Comparison of ENCODE assay signal across 8 mouse cellular contexts in the genomic region with DNA sequence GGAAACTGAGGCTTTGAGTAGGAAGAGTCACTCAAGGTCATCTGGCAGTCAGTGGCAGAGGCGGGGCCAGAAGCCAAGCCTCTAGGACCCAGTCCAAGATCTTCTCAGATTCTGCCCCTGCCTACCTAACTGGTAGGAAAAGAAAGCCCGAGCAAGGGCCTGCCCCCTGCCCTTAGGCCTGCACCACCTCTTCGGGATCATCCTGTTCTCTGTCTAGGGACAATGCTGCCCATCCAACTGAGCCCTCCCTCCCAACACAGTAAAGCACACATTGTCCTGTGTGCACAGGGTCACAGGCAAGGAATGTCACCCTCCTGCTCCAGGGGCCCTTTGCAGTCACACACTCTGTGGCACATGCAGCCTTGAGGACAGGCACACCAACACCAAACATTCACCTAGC. TPM values are rescaled to one million over a fixed set of nuclear protein-coding genes. Genes with fewer than 3 reads are reported as not detected.
DNase-seq lines count a peak whose midpoint lies in the region; ATAC-seq and TF ChIP-seq lines count a peak whose summit lies in the region.

No protein-coding gene starts in this region.

- H3K9ac ChIP-seq in lung, embryonic 14.5 days = peak overlapping the region; percentile 28
- peak overlapping the region; percentile 88; the same call in 1 of the 2 replicates for H3K9ac ChIP-seq in stomach, embryonic 16.5 days (ENCODE audit: low read length)

- DNase-seq in lung, embryonic 14.5 days = no peak
- no peak for DNase-seq in lung, adult 18-20 months
- peak; percentile 56 to 65 for DNase-seq in heart, adult 9 months (ENCODE audit: low spot score in 2 of 2)
- DNase-seq in limb, embryonic 10.5 days (ENCODE audit: low spot score) = no peak
- DNase-seq in spleen, postnatal 10 days (ENCODE audit: low spot score in 2 of 2) = no peak
- DNase-seq in gastrocnemius, postnatal 10 days = no peak
- DNase-seq in kidney, postnatal 14 days = no peak

- ATAC-seq in lung, embryonic 14.5 days (ENCODE audit: insufficient read depth) = no peak
- no peak for ATAC-seq in stomach, embryonic 16.5 days (ENCODE audit: insufficient read depth, low FRiP score)

- H3K4me2 ChIP-seq in lung, embryonic 14.5 days = peak overlapping the region; percentile 98
- peak overlapping the region; percentile 94 for H3K4me2 ChIP-seq in stomach, embryonic 16.5 days (ENCODE audit: low read depth, low read length)

- TF ChIP-seq CTCF in lung, embryonic 14.5 days (IDR thresholded peaks at IDR 0.05; ENCODE audit: low read depth) = no peak

- peak overlapping the region; percentile 69 for H3K4me3 ChIP-seq in lung, embryonic 14.5 days (ENCODE audit: low read depth, low read length)
- peak overlapping the region; percentile 72 for H3K4me3 ChIP-seq in limb, embryonic 10.5 days
- peak overlapping the region; percentile 70 for H3K4me3 ChIP-seq in stomach, embryonic 16.5 days (replicated peaks; ENCODE audit: low read length)

- peak overlapping the region; percentile 46; the same call in 1 of the 2 replicates for H3K27ac ChIP-seq in lung, embryonic 14.5 days (ENCODE audit: low read depth)
- H3K27ac ChIP-seq in limb, embryonic 10.5 days = no peak overlapping the region
- H3K27ac ChIP-seq in stomach, embryonic 16.5 days (ENCODE audit: low read length) = no peak overlapping the region

- no peaks in the 10 kb centered on the region for H3K36me3 ChIP-seq in lung, embryonic 14.5 days (ENCODE audit: insufficient read depth)
- peaks cover 5% of the 10 kb centered on the region; the same call in 1 of the 2 replicates for H3K36me3 ChIP-seq in limb, embryonic 10.5 days
- H3K36me3 ChIP-seq in stomach, embryonic 16.5 days (ENCODE audit: control insufficient read depth, insufficient read depth, low read length) = no peaks in the 10 kb centered on the region

- peaks cover 43% of the 10 kb centered on the region for H3K4me1 ChIP-seq in lung, embryonic 14.5 days (ENCODE audit: insufficient read depth)
- H3K4me1 ChIP-seq in limb, embryonic 10.5 days = peaks cover 79% of the 10 kb centered on the region
- H3K4me1 ChIP-seq in stomach, embryonic 16.5 days (ENCODE audit: control insufficient read depth, insufficient read depth, low read length) = peaks cover 50% of the 10 kb centered on the region

- peaks cover 29% of the 10 kb centered on the region for H3K27me3 ChIP-seq in lung, embryonic 14.5 days (ENCODE audit: insufficient read depth, low read length)
- H3K27me3 ChIP-seq in limb, embryonic 10.5 days (ENCODE audit: low read depth, poor library complexity, severe bottlenecking) = peaks cover 88% of the 10 kb centered on the region
- peaks cover 9% of the 10 kb centered on the region; the same call in 1 of the 2 replicates for H3K27me3 ChIP-seq in stomach, embryonic 16.5 days (ENCODE audit: control insufficient read depth, insufficient read depth, low read length)

- no peaks in the 10 kb centered on the region for H3K9me3 ChIP-seq in lung, embryonic 14.5 days (ENCODE audit: low read depth, low read length)
- no peaks in the 10 kb centered on the region for H3K9me3 ChIP-seq in limb, embryonic 10.5 days (replicated peaks)
- H3K9me3 ChIP-seq in stomach, embryonic 16.5 days (replicated peaks; ENCODE audit: control insufficient read depth, low read length) = no peaks in the 10 kb centered on the region

- WGBS in lung, embryonic 14.5 days = 44% methylated on average over 3 of the region's 3 CpGs
- 53% methylated on average over 3 of the region's 3 CpGs for WGBS in limb, embryonic 10.5 days
- 46% methylated on average over 3 of the region's 3 CpGs for WGBS in stomach, embryonic 16.5 days

RNA-seq across cellular contexts. Expression of gene Kcnh2, which starts 1.3 kb away (rescaled TPM):
- polyA plus RNA-seq in lung, embryonic 14.5 days (2014; fragmentation: Nextera tagmentation; extraction: Ambion mirVana) = 3.9 and 5.5 TPM in 2 replicates
- 15.0 and 19.3 TPM in 2 replicates for polyA plus RNA-seq in limb, embryonic 10.5 days (2016; fragmentation: Nextera tagmentation; extraction: Ambion mirVana)
- 5.6 and 6.5 TPM in 2 replicates for polyA plus RNA-seq in stomach, embryonic 16.5 days (2015; fragmentation: Nextera tagmentation; extraction: Ambion mirVana)
- total RNA-seq in gastrocnemius, postnatal 10 days (2021) = 10 to 100 TPM in 1 of 2 experiments, 1 to 10 TPM in 1; 5.4 to 10.8 TPM

RNA-seq across cellular contexts. Expression of gene Nos3, which starts 14.5 kb away (rescaled TPM):
- polyA plus RNA-seq in lung, embryonic 14.5 days (2014; fragmentation: Nextera tagmentation; extraction: Ambion mirVana) = 13.8 and 15.7 TPM in 2 replicates
- polyA plus RNA-seq in limb, embryonic 10.5 days (2016; fragmentation: Nextera tagmentation; extraction: Ambion mirVana) = 8.4 and 8.9 TPM in 2 replicates
- 6.5 and 7.3 TPM in 2 replicates for polyA plus RNA-seq in stomach, embryonic 16.5 days (2015; fragmentation: Nextera tagmentation; extraction: Ambion mirVana)
- 10 to 100 TPM in 1 of 2 experiments, 1 to 10 TPM in 1; 7.7 to 11.2 TPM for total RNA-seq in gastrocnemius, postnatal 10 days (2021)

RNA-seq across cellular contexts. Expression of gene Atg9b, which starts 41.9 kb away (rescaled TPM):
- 0.53 and 0.71 TPM in 2 replicates for polyA plus RNA-seq in lung, embryonic 14.5 days (2014; fragmentation: Nextera tagmentation; extraction: Ambion mirVana)
- 1.4 and 2.1 TPM in 2 replicates for polyA plus RNA-seq in limb, embryonic 10.5 days (2016; fragmentation: Nextera tagmentation; extraction: Ambion mirVana)
- 4.2 and 5.9 TPM in 2 replicates for polyA plus RNA-seq in stomach, embryonic 16.5 days (2015; fragmentation: Nextera tagmentation; extraction: Ambion mirVana)
- total RNA-seq in gastrocnemius, postnatal 10 days (2021) = under 1 TPM; 0.23 to 0.26 TPM

RNA-seq across cellular contexts. Expression of gene Abcb8, which starts 43.4 kb away (rescaled TPM):
- 39.4 and 43.5 TPM in 2 replicates for polyA plus RNA-seq in lung, embryonic 14.5 days (2014; fragmentation: Nextera tagmentation; extraction: Ambion mirVana)
- 56.6 and 56.7 TPM in 2 replicates for polyA plus RNA-seq in limb, embryonic 10.5 days (2016; fragmentation: Nextera tagmentation; extraction: Ambion mirVana)
- polyA plus RNA-seq in stomach, embryonic 16.5 days (2015; fragmentation: Nextera tagmentation; extraction: Ambion mirVana) = 48.4 and 61.7 TPM in 2 replicates
- total RNA-seq in gastrocnemius, postnatal 10 days (2021) = 10 to 100 TPM; 35.9 to 45.5 TPM

Comparison
In these comparisons a context has a peak if more than half of its experiments do, and no peak if none do; other contexts are left out.
1. DNase-seq: peak in heart, adult 9 months (2 of 2); none in lung, embryonic 14.5 days (single experiment), lung, adult 18-20 months (0 of 2), limb, embryonic 10.5 days (single experiment), spleen, postnatal 10 days (0 of 2), gastrocnemius, postnatal 10 days (single experiment) and kidney, postnatal 14 days (single experiment).
2. Peak in every context shown above with its lines, with median percentiles within 50 percentile points of each other: H3K4me3 ChIP-seq.